ENCODE assay signal across 29 mouse cellular contexts in genomic region chr10:31221902-31222301, GRCm38 (mm10).
A peak's percentile ranks its signal among the peaks of the same experiment; 100 is the strongest.
DNase-seq lines count a peak whose midpoint lies in the region; ATAC-seq and TF ChIP-seq lines count a peak whose summit lies in the region.
"Had no signal": no experiment of that assay in that cellular context is flagged by ENCODE, and none has a peak within 500 bp of the region (broad histone marks: within the 10 kb centered on the region; RNA-seq: fewer than 3 reads in every experiment).

No protein-coding gene starts in this region.

- H3K36me3 ChIP-seq in kidney, embryonic 16.5 days (ENCODE audit: insufficient read depth, low read length) = no peaks in the 10 kb centered on the region
- H3K36me3 ChIP-seq in stomach, postnatal 0 days (ENCODE audit: control insufficient read depth, insufficient read depth, low read length) = no peaks in the 10 kb centered on the region
- H3K36me3 ChIP-seq: embryonic facial prominence, embryonic 15.5 days; heart, embryonic 13.5 days; hindbrain, embryonic 10.5 days; hindbrain, embryonic 15.5 days; limb, embryonic 13.5 days; midbrain, embryonic 13.5 days; neural tube, embryonic 13.5 days had no signal

- TF ChIP-seq EP300 in stomach, postnatal 0 days (optimal IDR thresholded peaks at IDR 0.05) = no peak

- no peak for DNase-seq in kidney, adult 11 months
- peak; percentile 29 for DNase-seq in adipocyte (ENCODE audit: low spot score)
- peak; percentile 27 for DNase-seq in embryo, embryonic 10 days (ENCODE audit: low spot score)
- DNase-seq in forelimb bud, embryonic 11.5 days (ENCODE audit: low read depth, low spot score) = peak; percentile 14
- DNase-seq in stomach, postnatal 0 days (ENCODE audit: low spot score) = no peak
- DNase-seq: adrenal gland, adult 2 months; adrenal gland, postnatal 36 days; B cell, adult 2 months; cerebellum, adult 18-20 months; cerebellum, postnatal 10 days; gastrocnemius, postnatal 25 days; heart, adult 2 months; heart, postnatal 10 days; kidney, adult 18-20 months; kidney, postnatal 25 days; lung, postnatal 14 days had no signal

- no peaks in the 10 kb centered on the region for H3K9me3 ChIP-seq in kidney, embryonic 16.5 days (ENCODE audit: low read length)
- H3K9me3 ChIP-seq in stomach, postnatal 0 days (ENCODE audit: control insufficient read depth, low read length) = no peaks in the 10 kb centered on the region
- H3K9me3 ChIP-seq: embryonic facial prominence, embryonic 15.5 days; hindbrain, embryonic 10.5 days; hindbrain, embryonic 15.5 days; limb, embryonic 13.5 days; midbrain, embryonic 13.5 days; neural tube, embryonic 13.5 days had no signal

- H3K4me3 ChIP-seq in kidney, embryonic 16.5 days (ENCODE audit: low read length) = no peak overlapping the region
- no peak overlapping the region for H3K4me3 ChIP-seq in stomach, postnatal 0 days (ENCODE audit: low read depth, low read length)
- H3K4me3 ChIP-seq: embryonic facial prominence, embryonic 15.5 days; heart, adult 2 months; heart, embryonic 13.5 days; hindbrain, embryonic 10.5 days; hindbrain, embryonic 15.5 days; left cerebral cortex, adult 2 months; limb, embryonic 13.5 days; megakaryocyte, embryonic 14.5 days; midbrain, embryonic 13.5 days; neural tube, embryonic 13.5 days had no signal

- H3K4me1 ChIP-seq in kidney, embryonic 16.5 days (ENCODE audit: insufficient read depth, low read length) = no peaks in the 10 kb centered on the region
- no peaks in the 10 kb centered on the region for H3K4me1 ChIP-seq in stomach, postnatal 0 days (replicated peaks; ENCODE audit: control insufficient read depth, insufficient read depth)
- H3K4me1 ChIP-seq: embryonic facial prominence, embryonic 15.5 days; hindbrain, embryonic 10.5 days; hindbrain, embryonic 15.5 days; limb, embryonic 13.5 days; megakaryocyte, embryonic 14.5 days; midbrain, embryonic 13.5 days; neural tube, embryonic 13.5 days had no signal

- H3K27ac ChIP-seq in kidney, embryonic 16.5 days (ENCODE audit: low read length) = no peak overlapping the region
- H3K27ac ChIP-seq in stomach, postnatal 0 days (replicated peaks) = no peak overlapping the region
- H3K27ac ChIP-seq: embryonic facial prominence, embryonic 15.5 days; heart, adult 2 months; heart, embryonic 13.5 days; hindbrain, embryonic 10.5 days; hindbrain, embryonic 15.5 days; left cerebral cortex, adult 2 months; limb, embryonic 13.5 days; midbrain, embryonic 13.5 days; neural tube, embryonic 13.5 days had no signal

- H3K9ac ChIP-seq in kidney, embryonic 16.5 days (replicated peaks; ENCODE audit: low read length) = no peak overlapping the region
- H3K9ac ChIP-seq in stomach, postnatal 0 days (ENCODE audit: low read length) = no peak overlapping the region
- H3K9ac ChIP-seq: embryonic facial prominence, embryonic 15.5 days; heart, embryonic 13.5 days; hindbrain, embryonic 15.5 days; limb, embryonic 13.5 days; midbrain, embryonic 13.5 days; neural tube, embryonic 13.5 days had no signal

- H3K4me2 ChIP-seq in kidney, embryonic 16.5 days (replicated peaks; ENCODE audit: low read depth, low read length) = no peak overlapping the region
- H3K4me2 ChIP-seq in stomach, postnatal 0 days (replicated peaks; ENCODE audit: low read depth) = no peak overlapping the region
- H3K4me2 ChIP-seq: embryonic facial prominence, embryonic 15.5 days; heart, embryonic 13.5 days; hindbrain, embryonic 15.5 days; limb, embryonic 13.5 days; liver, embryonic 11.5 days; midbrain, embryonic 13.5 days; neural tube, embryonic 13.5 days had no signal

- no peak for TF ChIP-seq CTCF in stomach, postnatal 0 days (IDR thresholded peaks at IDR 0.05; ENCODE audit: low read depth)

- WGBS in kidney, embryonic 16.5 days = 33% methylated on average over 1 of the region's 1 CpGs
- 45% methylated on average over 1 of the region's 1 CpGs for WGBS in stomach, postnatal 0 days

- no peaks in the 10 kb centered on the region for H3K27me3 ChIP-seq in kidney, embryonic 16.5 days (ENCODE audit: insufficient read depth, low read length)
- no peaks in the 10 kb centered on the region for H3K27me3 ChIP-seq in stomach, postnatal 0 days (ENCODE audit: control insufficient read depth, insufficient read depth, low read length)
- H3K27me3 ChIP-seq: embryonic facial prominence, embryonic 15.5 days; hindbrain, embryonic 15.5 days; limb, embryonic 13.5 days; megakaryocyte, embryonic 14.5 days; midbrain, embryonic 13.5 days; neural tube, embryonic 13.5 days had no signal

- ATAC-seq in kidney, embryonic 16.5 days (ENCODE audit: low FRiP score, low TSS enrichment) = peak; percentile 57; the same call in 1 of the 2 replicates
- ATAC-seq in stomach, postnatal 0 days (ENCODE audit: low FRiP score, low TSS enrichment) = no peak
- ATAC-seq: forebrain, embryonic 14.5 days; inflammation-experienced regulatory T-cells, adult 6 months; midbrain, embryonic 13.5 days had no signal

Comparison
In these comparisons a context has a peak if more than half of its experiments do, and no peak if none do; other contexts are left out.
1. DNase-seq: peak in adipocyte (single experiment), embryo, embryonic 10 days (single experiment) and forelimb bud, embryonic 11.5 days (single experiment); none in kidney, adult 11 months (single experiment) and stomach, postnatal 0 days (single experiment).